Mouse (Mus musculus): Measurements from ENCODE around the gene Pak1. TPM values are rescaled to one million over a fixed set of nuclear protein-coding genes. Genes with fewer than 3 reads are reported as not detected.

Gene Pak1
- total RNA-seq (2022): 100 to 1,000 TPM; 373 to 389 (median 377) TPM

DNA sequence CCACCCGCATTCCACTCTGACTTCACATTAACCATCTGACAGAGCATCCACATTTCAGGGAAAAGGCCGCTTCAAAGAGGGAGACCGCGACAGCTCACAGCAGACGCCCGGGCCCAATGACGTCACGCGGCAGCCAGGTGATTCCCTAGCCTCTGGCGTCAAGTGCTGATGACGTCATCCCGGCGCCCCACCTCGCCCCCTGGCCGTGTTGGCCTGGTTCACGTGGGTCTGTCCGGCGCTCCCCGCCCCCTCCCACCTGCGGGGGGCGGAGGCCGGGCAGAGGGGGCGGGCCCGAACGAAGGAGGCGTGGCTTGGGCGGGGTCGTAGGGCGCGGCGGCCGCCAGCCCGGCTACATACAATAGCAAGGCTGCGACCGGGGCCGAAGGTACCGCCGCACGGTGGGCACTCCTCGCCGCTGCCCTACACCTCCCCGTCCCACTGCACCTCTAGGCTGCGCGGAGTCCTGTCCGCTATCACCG, at the start of gene Pak1:
Gene Pak1 (plus strand): TSS at position 352 of the 479 bp plus-strand sequence.
- DNase-seq (ENCODE audit: low spot score in 2 of 2): peak; percentile 76 to 89

DNA sequence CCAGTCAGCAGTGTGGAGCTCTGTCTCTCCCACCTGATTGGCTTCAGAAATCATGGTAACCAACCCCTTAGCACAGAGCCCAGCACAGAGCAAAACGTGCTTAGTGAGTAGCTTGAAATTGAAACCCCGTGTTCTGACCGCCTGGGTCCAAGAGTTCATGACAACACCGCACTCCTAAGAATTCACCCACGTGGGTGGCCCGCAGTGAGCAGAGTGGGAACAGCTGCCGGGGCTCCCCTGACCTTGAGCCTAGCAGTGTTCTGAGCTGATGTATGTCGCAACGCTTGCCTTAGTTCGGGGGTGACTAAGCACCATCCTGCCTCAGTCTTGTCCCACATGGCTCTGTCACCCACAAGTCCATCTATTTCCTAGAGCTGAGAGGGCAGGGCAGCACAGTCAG, 47.4 kb upstream of the Pak1 start:
- DNase-seq (ENCODE audit: low spot score in 2 of 2): no peak

DNA sequence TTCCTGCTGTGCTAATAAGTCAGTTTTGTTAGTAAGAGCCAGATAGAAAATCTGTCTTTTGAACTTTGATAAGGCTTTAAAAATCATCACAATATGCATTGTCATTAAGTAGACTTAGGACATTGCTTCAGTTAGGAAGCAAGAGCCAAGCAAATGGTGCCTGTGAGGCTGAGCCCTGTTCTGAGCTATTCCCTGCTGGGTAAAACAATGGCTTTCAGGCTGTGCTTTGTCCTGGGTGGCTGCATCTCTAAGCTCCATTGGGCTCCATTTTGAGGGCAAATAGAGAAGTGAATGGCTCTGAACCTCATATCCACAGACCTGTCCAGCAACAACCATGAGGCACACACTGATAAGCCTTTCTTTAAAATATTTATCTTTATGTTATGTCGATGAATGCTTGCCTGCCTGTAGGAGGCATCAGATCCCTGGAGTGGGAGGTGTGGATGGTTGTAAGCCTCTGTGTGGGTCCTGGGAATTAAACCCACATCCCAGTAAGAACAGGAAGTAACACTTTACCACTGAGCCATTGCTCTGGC, 46.5 kb upstream of the Pak1 start:
- no peak for DNase-seq (ENCODE audit: low spot score in 2 of 2)

DNA sequence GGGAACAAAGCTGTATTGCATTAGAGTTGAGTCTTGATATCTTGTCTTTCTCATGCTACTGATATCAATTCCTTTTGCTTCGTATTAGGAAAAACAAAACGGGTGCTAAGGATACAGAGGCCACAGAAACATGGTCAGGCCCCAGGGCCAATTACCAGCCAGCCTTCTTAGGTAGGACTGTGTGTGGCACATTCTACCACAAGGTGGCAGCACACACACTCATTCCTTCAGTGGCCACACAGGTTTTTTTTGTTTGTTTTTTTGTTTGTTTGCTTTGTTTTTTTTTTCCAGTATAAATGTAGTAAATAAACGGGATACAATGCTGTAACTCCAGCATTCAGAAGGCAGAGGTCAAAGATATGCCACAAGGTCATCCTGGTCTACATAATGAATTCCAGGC, 43.0 kb upstream of the Pak1 start:
- no peak for DNase-seq (ENCODE audit: low spot score in 2 of 2)

DNA sequence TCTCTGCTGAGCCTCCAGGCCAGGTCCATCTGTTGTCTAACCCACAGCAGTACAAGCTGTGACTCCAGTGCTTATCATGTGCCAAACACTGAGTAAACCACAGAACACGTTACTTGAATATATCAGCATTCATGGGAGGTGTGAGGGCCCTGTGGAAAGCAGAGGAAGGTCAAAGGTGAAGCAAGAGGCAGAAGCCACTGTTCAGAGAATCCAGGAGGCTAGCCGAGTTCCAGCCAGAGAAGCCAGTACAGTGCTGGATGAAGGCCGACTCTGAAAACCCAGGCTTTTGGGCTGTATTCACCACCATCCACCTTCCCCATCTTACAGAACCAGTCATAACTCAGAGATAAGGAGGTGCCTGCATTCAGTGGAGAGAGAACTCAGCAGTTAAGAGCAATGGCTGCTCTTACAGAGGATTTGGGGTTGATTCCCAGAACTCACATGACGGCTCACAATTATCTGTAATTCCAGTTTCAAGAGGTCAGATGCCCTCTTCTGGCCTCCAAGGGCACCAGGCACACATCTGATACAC, 41.1 kb upstream of the Pak1 start:
- no peak for DNase-seq (ENCODE audit: low spot score in 2 of 2)

DNA sequence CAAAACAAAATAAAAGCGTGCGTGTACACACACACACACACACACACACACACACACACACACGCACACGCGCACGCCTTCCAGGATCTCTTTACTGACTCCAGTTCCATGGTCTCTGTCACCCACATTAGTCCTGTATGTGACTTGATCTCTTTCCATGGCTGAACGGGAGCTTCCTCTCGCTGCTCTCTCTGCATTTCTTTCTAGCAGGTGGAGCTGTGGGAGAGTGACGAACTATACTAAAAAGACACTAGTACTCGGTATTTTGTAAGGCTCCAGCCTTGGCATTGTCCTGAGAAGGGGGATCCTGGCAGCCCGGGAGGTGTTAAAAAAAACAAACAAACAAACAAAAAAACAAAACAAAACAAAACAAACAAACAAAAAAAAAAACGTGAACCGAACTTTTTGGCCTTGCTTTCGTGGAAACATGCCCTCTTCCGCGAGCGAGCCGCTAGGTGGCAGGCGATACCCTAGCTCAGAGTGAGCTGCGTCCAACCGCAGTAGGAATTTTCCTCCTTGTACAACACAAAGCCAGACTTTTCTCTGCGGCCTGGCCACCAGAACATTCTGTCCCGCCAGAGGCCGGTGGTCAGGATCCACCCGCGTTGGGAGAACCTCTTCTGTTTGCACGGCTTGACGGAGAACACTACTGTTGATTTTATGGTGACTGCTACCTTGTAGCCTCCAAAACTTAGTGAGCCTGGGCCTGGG, 40.4 kb upstream of the Pak1 start:
- peak; percentile 69 to 71 for DNase-seq (ENCODE audit: low spot score in 2 of 2)

DNA sequence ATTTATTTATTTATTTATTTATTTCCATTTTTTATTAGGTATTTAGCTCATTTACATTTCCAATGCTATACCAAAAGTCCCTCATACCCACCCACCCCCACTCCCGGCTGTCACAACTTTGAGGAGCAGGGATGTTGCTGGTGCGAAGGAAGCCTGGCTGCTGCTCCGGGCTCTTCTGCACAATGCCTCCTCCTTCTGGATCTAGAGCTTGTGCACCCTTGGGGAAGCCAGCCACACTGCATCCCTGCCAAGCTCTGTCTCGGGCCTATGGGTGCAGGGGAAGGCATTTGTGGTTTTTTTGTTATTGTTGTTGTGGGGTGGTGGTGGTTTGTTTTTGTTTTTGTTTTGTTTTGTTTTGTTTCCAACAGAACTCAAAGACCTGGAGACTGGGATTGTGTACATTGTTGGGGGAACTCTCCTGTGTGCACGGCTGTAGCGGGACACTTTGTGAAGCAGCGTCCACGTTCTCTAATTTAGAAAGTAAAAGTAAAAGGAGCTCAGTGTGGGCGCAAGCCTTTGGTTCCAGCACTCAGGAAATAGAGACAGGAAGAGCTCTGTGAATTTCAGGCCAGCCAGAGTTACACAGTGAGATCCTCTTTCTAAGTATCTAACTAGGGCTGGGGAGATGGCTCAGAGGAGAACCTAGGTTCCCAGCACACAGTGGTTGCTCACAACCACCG, 39.7 kb upstream of the Pak1 start:
- DNase-seq (ENCODE audit: low spot score in 2 of 2): no peak

DNA sequence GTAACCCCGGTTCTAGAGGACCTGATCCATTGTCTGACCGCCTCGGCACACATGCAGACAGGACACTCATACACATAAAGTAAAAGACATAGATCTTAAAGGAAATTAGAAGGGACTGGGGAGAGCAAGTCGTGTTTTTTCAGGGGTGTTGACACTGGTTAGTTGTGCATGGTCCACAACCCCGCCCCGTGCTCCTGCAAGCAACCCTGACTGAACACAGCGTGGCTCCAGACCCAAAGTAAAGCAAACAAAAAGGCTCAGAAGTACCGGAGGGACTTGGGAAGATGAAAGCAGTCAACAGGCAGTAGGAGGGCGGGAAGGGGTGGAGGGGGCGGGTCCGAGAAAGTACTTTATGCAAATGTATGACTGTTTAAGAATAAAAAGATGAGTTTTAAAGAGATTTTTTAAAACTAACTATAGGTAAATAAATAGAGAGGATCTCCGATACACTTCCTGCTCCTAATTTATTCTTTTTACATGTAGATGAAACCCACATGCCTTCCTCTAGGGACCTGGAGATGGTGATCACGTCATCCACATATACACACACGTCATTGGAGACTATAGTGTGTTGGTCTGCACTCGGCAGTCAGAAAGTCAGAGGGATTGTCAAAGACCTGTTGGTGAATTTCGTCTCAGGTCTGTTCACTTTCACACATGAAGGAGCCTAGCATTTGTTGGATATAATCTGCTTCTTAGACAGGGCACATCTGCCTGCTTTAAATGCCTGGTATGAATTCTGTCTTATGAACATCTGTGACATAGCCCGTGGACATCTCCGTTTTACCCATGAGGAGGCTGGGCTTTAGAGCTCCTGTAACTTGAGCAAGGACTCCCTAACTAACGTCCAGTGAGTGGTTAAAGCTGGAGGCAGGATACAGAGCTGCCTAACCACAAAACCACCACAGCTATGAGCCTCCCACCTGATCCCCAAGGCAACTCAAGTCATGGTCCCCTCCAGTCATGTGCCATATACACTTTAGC, 38.8 kb upstream of the Pak1 start:
- DNase-seq (ENCODE audit: low spot score in 2 of 2): no peak

DNA sequence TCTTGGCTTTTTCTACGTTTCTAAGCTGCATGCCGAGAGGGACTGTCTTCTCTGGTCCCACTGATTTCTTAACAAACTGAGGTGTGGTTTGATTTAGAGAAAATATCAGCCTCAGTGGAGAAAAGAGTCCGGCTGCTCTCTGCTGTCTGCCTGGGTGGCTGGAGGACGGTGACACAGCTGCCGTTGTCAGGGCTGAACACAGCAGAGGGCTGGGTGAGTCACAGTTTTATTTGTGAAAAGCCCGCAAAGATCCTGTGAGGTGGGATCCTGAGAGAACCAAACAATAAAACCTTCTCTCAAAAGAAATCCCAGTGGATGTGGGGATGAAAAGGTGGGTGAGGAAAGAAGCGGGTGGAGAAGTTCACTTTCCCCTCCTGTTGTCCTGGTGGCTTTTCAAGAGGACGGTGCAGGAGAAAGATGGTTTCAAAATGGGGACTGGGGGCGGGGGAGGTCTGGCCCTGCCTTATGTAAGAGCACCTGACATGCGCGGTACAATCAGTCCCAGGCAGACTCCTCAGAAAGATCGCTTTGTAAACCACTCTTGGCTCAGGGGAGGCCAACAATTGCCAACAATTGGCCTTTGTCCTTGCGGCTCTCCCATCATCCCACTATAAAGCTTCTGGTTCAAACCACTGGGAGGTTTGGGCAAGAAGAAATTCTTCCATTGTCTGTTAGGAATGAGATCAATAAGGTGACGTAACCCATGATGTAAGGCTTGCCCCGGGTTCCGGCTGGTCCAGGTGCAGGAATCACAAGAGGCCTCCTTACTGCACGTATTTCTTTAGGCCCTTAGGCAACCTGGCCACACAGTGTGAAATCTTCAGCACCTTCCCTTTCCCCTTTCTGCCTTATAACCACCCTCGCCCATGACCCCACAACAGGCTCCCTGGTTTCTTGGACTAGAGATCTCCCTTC, 31.1 kb upstream of the Pak1 start:
- peak; percentile 48 to 70 for DNase-seq (ENCODE audit: low spot score in 2 of 2)

DNA sequence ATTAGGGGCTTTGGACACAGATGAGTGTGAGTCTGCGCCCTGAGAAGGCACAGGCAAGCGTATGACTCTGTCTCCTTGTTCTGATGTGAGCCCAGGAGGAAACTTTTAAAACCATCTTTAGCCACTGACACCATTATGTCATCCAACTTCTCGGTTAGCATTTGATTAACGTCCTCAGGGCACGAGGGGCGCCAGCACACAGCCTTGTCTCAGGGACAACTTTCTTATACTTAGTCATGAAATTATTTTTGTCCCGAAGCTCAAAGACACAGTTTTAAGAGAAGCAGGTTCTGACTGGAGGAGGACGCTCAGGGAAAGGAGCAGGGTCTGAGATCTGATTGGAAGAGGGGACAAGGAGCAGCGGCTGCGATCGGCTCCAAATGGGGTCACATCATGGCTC, 23.8 kb upstream of the Pak1 start:
- DNase-seq (ENCODE audit: low spot score in 2 of 2): no peak

DNA sequence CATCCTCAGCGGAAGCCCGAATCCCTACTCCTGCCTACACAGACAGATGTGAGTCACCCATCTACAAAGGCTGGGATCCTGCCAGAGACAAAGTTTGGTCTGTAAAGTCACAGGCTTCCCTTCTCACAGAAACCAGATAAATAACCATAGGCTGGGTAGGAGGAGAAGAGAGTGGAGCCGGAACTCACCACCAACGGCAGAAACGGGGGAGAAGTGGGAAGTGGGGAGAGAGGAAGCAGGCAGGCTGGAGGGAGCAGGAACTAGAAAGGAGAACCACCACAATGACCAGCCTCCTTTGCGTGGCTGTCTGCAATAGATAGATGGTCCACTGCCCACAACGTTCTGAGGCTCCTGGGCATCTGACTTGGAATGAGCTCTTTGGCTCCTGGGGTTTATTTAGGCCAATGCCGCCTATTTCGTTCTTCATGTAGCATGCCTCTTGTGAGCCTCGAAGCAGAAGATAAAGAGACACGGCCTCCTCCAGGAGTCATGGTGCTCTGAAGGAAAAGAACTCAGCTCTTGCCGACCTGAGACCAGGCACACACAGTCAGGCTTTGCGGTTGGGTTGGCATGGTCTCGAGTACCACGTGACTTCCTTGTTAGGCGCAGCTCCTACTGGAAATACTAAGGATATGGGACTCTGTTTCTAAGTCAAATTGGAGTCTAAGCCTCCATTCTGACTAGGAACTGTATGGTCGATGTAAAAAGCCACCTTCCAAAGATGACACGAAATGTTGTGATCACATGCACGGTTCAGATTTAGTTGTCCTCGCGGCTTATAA, 23.0 kb upstream of the Pak1 start:
- peak in 1 of 2 experiments; percentile 84 for DNase-seq (ENCODE audit: low spot score in 2 of 2)

DNA sequence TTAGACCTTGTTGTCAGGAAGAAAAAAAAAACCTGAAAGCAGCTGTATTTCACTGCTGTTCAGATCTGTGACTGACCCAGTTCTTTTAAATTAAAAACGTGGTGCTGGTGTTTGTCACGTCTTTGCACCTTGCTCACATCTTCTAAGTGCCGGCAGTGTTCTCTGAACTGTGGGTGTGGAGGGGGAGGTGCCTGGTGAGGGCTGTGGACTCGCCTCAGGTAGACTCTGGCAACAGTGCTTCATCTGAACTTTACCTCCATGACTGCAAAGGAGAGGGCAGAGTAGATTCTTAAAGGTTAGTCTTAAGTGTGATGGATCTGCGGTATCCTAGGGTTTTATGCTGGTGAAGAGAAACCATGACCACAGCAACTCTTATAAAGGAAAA, 22.4 kb upstream of the Pak1 start:
- DNase-seq (ENCODE audit: low spot score in 2 of 2): no peak

DNA sequence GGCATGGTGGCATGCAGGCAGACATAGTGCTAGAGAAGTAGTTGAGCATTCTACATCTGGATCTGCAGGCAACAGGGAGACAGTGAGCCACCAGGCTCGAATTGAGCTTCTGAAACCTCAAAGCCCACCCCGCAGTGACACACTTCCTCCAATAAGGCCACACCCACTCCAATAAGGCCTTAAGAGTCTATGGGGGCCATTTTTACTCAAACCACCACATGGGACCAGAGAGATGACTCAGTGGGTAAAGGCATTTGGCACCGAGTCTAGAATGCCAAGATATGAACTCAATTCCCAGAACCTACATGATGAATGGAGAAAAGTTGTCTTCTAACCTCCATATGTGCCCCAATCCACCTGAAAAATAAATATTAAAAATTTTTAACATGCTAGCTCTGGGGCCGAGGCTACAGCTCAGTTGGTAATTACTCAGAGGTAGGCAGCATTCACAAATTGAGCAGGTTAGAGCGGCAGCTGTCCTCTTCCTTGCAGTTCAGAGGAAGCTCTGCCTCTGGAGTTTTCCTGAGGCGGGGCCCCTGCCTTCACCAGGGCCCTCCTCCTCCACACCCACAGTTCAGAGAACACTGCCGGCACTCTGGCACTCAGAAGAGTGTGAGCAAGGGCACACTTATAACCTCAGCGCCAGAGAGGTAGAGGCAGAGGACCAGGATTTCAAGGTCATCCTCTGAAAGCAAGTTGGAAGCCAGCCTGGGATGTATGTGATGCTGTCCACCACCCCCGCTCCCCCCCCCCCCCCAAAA, 21.8 kb upstream of the Pak1 start:
- no peak for DNase-seq (ENCODE audit: low spot score in 2 of 2)

DNA sequence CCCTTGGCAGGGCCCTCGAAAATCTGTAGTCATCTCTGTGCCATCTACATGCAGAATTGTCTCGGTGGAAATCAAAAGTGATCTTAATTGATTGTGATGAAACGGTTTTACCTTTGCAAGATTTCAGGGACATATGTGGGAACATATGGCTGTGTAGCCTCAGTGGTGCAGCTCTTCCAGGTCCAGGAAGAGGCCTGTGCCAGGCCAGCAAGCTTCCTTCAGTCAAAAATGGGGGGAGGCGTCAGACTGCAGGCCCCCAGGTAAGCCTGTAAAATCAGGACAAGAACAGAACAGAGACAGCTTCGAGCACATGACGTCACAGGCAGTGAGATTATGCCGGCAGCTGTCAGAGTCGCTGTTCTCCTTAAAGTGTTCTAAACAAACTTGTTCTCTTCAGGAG, 20.5 kb upstream of the Pak1 start:
- no peak for DNase-seq (ENCODE audit: low spot score in 2 of 2)

DNA sequence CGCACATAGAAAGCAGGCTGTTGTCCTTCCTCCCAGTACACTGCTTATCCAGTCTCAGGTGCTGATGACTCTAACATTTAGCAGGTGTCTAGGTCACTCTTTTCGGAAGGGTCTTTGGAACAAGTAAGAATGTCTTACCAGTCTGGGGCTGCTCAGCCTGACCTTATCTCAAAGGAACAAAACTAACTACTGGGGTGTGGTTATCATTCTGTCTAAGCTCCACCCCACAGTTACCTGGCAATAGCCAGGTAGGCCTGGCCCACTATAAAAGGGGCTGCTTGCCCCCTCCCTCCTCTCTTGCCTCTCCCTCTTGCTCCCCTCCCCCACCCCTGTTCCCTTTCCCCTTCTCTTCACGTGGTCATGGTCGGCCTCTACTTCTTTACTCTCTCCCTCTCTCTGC, 19.3 kb upstream of the Pak1 start:
- no peak for DNase-seq (ENCODE audit: low spot score in 2 of 2)

DNA sequence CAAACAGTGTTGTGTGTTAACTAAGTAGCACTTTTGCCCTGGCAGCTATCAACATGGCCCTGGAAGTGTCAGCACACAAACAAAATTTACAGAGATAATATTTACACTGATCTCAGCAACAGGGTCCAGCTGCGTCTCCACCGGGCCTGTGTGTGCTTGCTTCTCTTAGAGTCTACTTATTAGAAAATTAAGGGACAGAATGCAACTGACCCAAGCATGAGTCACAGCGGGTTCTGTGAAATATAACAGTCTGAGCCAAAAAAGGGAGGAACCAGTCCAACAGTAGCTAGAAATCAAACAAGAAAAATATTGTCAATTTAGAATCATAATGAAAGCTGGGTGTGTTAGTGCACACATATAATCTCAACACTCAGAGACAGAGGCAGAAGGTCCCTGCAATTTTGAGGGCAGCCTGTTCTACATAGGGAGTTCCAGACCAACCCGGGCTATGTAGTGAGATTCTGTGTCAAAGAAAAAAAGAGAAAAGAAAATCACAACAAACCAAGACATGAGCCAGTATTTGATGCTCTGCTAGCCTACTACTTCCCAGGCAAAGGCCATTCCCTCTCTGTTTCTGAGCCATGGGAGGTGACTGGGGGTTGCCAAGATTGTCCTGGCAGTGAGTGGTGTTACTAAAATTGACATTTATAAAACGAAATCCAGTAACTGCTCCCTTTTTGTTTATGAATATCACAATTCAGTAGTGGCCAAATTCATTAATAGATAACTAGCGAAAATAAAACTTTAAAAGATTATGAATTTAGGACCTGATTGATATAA, 17.3 kb upstream of the Pak1 start:
- no peak for DNase-seq (ENCODE audit: low spot score in 2 of 2)

DNA sequence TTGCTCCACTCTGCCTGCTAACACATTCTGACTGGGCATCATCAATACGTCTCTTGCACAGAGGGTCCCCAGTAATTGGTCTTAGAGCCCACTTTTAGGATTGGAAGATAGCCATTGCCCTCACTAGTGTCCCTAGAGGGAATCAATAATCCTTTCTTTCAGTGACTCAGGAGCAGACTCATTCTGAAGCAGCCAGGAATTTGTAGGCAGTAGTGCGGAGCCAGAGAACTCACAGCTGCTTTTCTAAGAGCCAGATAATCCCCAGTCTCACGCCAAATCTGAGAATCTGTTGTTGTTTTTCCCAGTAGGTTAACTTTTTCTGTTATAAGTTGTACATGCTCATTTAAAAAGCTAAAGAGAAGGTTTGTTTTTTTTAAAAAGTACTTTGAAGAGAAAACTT, 13.0 kb upstream of the Pak1 start:
- no peak for DNase-seq (ENCODE audit: low spot score in 2 of 2)

DNA sequence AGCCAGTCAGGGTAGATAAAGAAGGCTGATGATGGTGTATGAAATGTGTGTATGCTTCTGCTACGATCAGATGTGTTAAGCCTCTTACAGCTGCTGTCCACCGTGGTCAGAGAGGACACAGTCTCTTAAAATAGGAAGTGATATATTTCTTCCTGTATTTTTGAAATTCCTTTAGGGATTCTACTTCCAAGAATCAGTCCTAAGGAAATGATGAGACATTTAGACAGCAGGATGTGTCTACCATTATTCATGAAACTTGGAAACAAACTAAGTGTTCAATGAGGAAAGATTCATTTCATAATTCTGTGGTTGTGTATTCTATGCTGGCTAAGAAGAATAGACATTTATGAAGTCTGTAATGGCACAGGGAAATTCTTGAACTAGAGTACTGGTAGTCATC, 12.4 kb upstream of the Pak1 start:
- no peak for DNase-seq (ENCODE audit: low spot score in 2 of 2)
